9 mouse cellular contexts compared by ENCODE assay signal in the genomic region with DNA sequence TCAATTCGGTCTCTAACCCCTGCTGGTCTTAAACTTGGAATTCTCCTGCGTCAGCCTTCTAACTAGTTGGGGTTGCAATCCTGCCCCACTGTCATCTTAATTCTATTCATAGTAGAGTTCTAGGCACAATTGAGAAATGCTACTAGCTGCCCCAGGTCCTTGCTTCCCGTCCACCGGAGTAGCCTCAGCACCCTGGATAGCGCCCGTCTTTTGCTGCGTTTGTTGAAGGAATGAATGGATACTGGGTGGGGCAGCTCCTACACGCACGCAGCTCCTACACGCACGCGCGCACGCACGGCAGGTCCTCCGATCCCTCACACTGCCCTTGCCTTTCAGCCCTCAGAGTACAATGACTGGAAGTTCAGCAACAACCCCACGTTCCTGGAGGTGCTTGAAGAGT. TPM values are rescaled to one million over a fixed set of nuclear protein-coding genes. Genes with fewer than 3 reads are reported as not detected.
A peak's percentile ranks its signal among the peaks of the same experiment; 100 is the strongest.
DNase-seq lines count a peak whose midpoint lies in the region; ATAC-seq and TF ChIP-seq lines count a peak whose summit lies in the region.
"Had no signal": no experiment of that assay in that cellular context is flagged by ENCODE, and none has a peak within 500 bp of the region (broad histone marks: within the 10 kb centered on the region; RNA-seq: fewer than 3 reads in every experiment).

No protein-coding gene starts in this region.

- peak overlapping the region; percentile 48 for H3K4me2 ChIP-seq in heart, embryonic 13.5 days
- H3K4me2 ChIP-seq in embryonic facial prominence, embryonic 11.5 days (ENCODE audit: low read depth, low read length) = peak overlapping the region; percentile 19; the same call in 1 of the 2 replicates
- H3K4me2 ChIP-seq in intestine, embryonic 15.5 days (replicated peaks) = peak overlapping the region; percentile 46

- no peak overlapping the region for H3K9ac ChIP-seq in heart, embryonic 13.5 days
- H3K9ac ChIP-seq in heart, adult 2 months (ENCODE audit: low read depth, low read length) = no peak overlapping the region
- H3K9ac ChIP-seq in embryonic facial prominence, embryonic 11.5 days (replicated peaks; ENCODE audit: low read length) = no peak overlapping the region
- no peak overlapping the region for H3K9ac ChIP-seq in intestine, embryonic 15.5 days

- no peak for ATAC-seq in heart, embryonic 13.5 days (ENCODE audit: extremely low read depth, insufficient number of reproducible peaks, low FRiP score, low TSS enrichment)
- no peak for ATAC-seq in embryonic facial prominence, embryonic 11.5 days (replicated peaks; ENCODE audit: insufficient number of reproducible peaks, low FRiP score, low TSS enrichment, low read depth)
- ATAC-seq in intestine, embryonic 15.5 days = no peak
- ATAC-seq: Patski had no signal

- H3K9me3 ChIP-seq in heart, embryonic 13.5 days = no peaks in the 10 kb centered on the region
- H3K9me3 ChIP-seq in embryonic facial prominence, embryonic 11.5 days (replicated peaks; ENCODE audit: control insufficient read depth, low read length) = no peaks in the 10 kb centered on the region
- no peaks in the 10 kb centered on the region for H3K9me3 ChIP-seq in intestine, embryonic 15.5 days

- H3K4me3 ChIP-seq in heart, embryonic 13.5 days = peak overlapping the region; percentile 25; the same call in 1 of the 2 replicates
- H3K4me3 ChIP-seq in heart, adult 2 months = no peak overlapping the region
- H3K4me3 ChIP-seq in embryonic facial prominence, embryonic 11.5 days (ENCODE audit: low read depth, low read length) = no peak overlapping the region
- H3K4me3 ChIP-seq in intestine, embryonic 15.5 days (replicated peaks) = no peak overlapping the region
- no peak overlapping the region for H3K4me3 ChIP-seq in left cerebral cortex, adult 2 months

- no peaks in the 10 kb centered on the region for H3K36me3 ChIP-seq in heart, embryonic 13.5 days
- no peaks in the 10 kb centered on the region for H3K36me3 ChIP-seq in heart, adult 2 months (ENCODE audit: control insufficient read depth, insufficient read depth, low read length)
- H3K36me3 ChIP-seq in embryonic facial prominence, embryonic 11.5 days (replicated peaks; ENCODE audit: control insufficient read depth, insufficient read depth, low read depth, low read length) = no peaks in the 10 kb centered on the region
- H3K36me3 ChIP-seq in intestine, embryonic 15.5 days = no peaks in the 10 kb centered on the region

- no peak overlapping the region for H3K27ac ChIP-seq in heart, embryonic 13.5 days (replicated peaks)
- H3K27ac ChIP-seq in heart, adult 2 months = no peak overlapping the region
- no peak overlapping the region for H3K27ac ChIP-seq in embryonic facial prominence, embryonic 11.5 days (replicated peaks; ENCODE audit: low read depth, low read length)
- no peak overlapping the region for H3K27ac ChIP-seq in intestine, embryonic 15.5 days
- no peak overlapping the region for H3K27ac ChIP-seq in left cerebral cortex, adult 2 months

- 9% methylated on average over 17 of the region's 17 CpGs for WGBS in heart, embryonic 13.5 days
- WGBS in heart, adult 2 months = 21% methylated on average over 17 of the region's 17 CpGs
- WGBS in embryonic facial prominence, embryonic 11.5 days = 6% methylated on average over 17 of the region's 17 CpGs
- 8% methylated on average over 17 of the region's 17 CpGs for WGBS in intestine, embryonic 15.5 days

- TF ChIP-seq POLR2A in heart, adult 2 months (IDR thresholded peaks at IDR 0.05; ENCODE audit: insufficient read depth, low read depth, low read length) = no peak

- no peaks in the 10 kb centered on the region for H3K4me1 ChIP-seq in heart, embryonic 13.5 days
- H3K4me1 ChIP-seq in heart, adult 2 months (ENCODE audit: control insufficient read depth, insufficient read depth, low read length) = no peaks in the 10 kb centered on the region
- no peaks in the 10 kb centered on the region; the same call in 1 of the 2 replicates for H3K4me1 ChIP-seq in embryonic facial prominence, embryonic 11.5 days (ENCODE audit: control insufficient read depth, insufficient read depth, low read length)
- H3K4me1 ChIP-seq in intestine, embryonic 15.5 days (replicated peaks) = peaks cover 3% of the 10 kb centered on the region; the same call in 1 of the 2 replicates

- no peak for DNase-seq in heart, adult 2 months
- DNase-seq in ES-CJ7 (ENCODE audit: low read depth, low spot score) = peak; percentile 71
- DNase-seq in embryonic facial prominence, embryonic 11.5 days (ENCODE audit: low spot score) = peak; percentile 80
- peak; percentile 57 for DNase-seq in neural tube, embryonic 10.5 days (ENCODE audit: extremely low spot score, low spot score)
- DNase-seq in left cerebral cortex, adult 2 months (ENCODE audit: extremely low spot score in 1 of 2, low spot score in 2 of 2) = no peak
- no peak for DNase-seq in left cerebral cortex, postnatal 14 days (ENCODE audit: low spot score in 2 of 2)

- intact Hi-C loops in heart, adult 2 months (cut with DNase I) = loop anchor here (10.0 kb wide), 1 partner anchor 398 kb away; the partner anchor contains the start of gene Tmem97
- intact Hi-C loops in left cerebral cortex, adult 2 months (cut with DNase I) = no loop called here
- intact Hi-C loops in left cerebral cortex, postnatal 14 days (cut with DNase I) = no loop called here

- no peak for TF ChIP-seq CTCF in heart, adult 2 months (IDR thresholded peaks at IDR 0.05)
- no peak for TF ChIP-seq CTCF in left cerebral cortex, adult 2 months (IDR thresholded peaks at IDR 0.05)

- no peak for TF ChIP-seq EP300 in heart, adult 2 months (IDR thresholded peaks at IDR 0.05; ENCODE audit: insufficient read depth, low read depth, low read length)

- H3K79me2 ChIP-seq in heart, adult 2 months (replicated peaks; ENCODE audit: control insufficient read depth, insufficient read depth, low read length) = no peaks in the 10 kb centered on the region

- H3K27me3 ChIP-seq in heart, embryonic 13.5 days (replicated peaks) = peaks cover 74% of the 10 kb centered on the region
- H3K27me3 ChIP-seq in heart, adult 2 months (ENCODE audit: control insufficient read depth, insufficient read depth, low read length) = no peaks in the 10 kb centered on the region
- H3K27me3 ChIP-seq in embryonic facial prominence, embryonic 11.5 days (ENCODE audit: control insufficient read depth, insufficient read depth, low read length) = no peaks in the 10 kb centered on the region; the same call in 1 of the 2 replicates
- peaks cover 7% of the 10 kb centered on the region for H3K27me3 ChIP-seq in intestine, embryonic 15.5 days (replicated peaks)

RNA-seq across cellular contexts. Expression of gene Nos2, which starts 31.9 kb away (rescaled TPM):
- 0.56 and 0.84 TPM in 2 replicates for polyA plus RNA-seq in heart, embryonic 13.5 days (2015; fragmentation: Nextera tagmentation; extraction: Ambion mirVana)
- total RNA-seq in heart, adult 2 months (2021) = 1 to 10 TPM; 5.0 to 5.7 TPM
- 8.3 TPM in 2 replicates for polyA plus RNA-seq in heart, adult 2 months (2012; rRNA removed)
- 0.49 and 1.0 TPM in 2 replicates for polyA plus RNA-seq in embryonic facial prominence, embryonic 11.5 days (2014; fragmentation: Nextera tagmentation; extraction: Ambion mirVana)
- 1.1 TPM in 2 replicates for polyA plus RNA-seq in intestine, embryonic 15.5 days (2015; fragmentation: Nextera tagmentation; extraction: Ambion mirVana)
- under 1 TPM; 0.28 to 0.43 TPM for total RNA-seq in left cerebral cortex, adult 2 months (2021)
- 1 to 10 TPM; 1.1 to 1.3 TPM for total RNA-seq in left cerebral cortex, postnatal 14 days (2021)

RNA-seq across cellular contexts. Expression of gene Lgals9, which starts 32.3 kb away (rescaled TPM):
- polyA plus RNA-seq in heart, embryonic 13.5 days (2015; fragmentation: Nextera tagmentation; extraction: Ambion mirVana) = 60.2 and 67.9 TPM in 2 replicates
- total RNA-seq in heart, adult 2 months (2021) = 10 to 100 TPM; 20.7 to 23.1 TPM
- 49.5 and 93.4 TPM in 2 replicates for polyA plus RNA-seq in heart, adult 2 months (2012; rRNA removed)
- 5.1 and 6.0 TPM in 2 replicates for polyA plus RNA-seq in embryonic facial prominence, embryonic 11.5 days (2014; fragmentation: Nextera tagmentation; extraction: Ambion mirVana)
- polyA plus RNA-seq in intestine, embryonic 15.5 days (2015; fragmentation: Nextera tagmentation; extraction: Ambion mirVana) = 71.1 and 73.1 TPM in 2 replicates
- 1 to 10 TPM; 4.2 to 5.5 TPM for total RNA-seq in left cerebral cortex, adult 2 months (2021)
- 1 to 10 TPM; 6.5 to 7.5 TPM for total RNA-seq in left cerebral cortex, postnatal 14 days (2021)

Comparison
In these comparisons a context has a peak if more than half of its experiments do, and no peak if none do; other contexts are left out.
1. DNase-seq: peak in ES-CJ7 (single experiment), embryonic facial prominence, embryonic 11.5 days (single experiment) and neural tube, embryonic 10.5 days (single experiment); none in heart, adult 2 months (0 of 2), left cerebral cortex, adult 2 months (0 of 2) and left cerebral cortex, postnatal 14 days (0 of 2).
2. Peak in every context shown above with its lines, with median percentiles within 50 percentile points of each other: H3K4me2 ChIP-seq.